Mouse (Mus musculus) embryonic fibroblast, embryonic 13.5 days (primary cell): ENCODE measurements around the gene Ttf2.

Experiments
- CTCF ChIP-seq: IDR thresholded peaks from 2 replicates; pipeline ENCODE4 v1.5.1; 2011; ENCODE audit warnings: mild to moderate bottlenecking, control low read depth, low read length, moderate library complexity, borderline replicate concordance; ENCODE audit not compliant: insufficient read depth
- POLR2A ChIP-seq: IDR thresholded peaks from 2 replicates; pipeline ENCODE4 v1.6.1; 2011; ENCODE audit warnings: low read depth, mild to moderate bottlenecking, control low read depth, low read length, moderate library complexity

DNA sequence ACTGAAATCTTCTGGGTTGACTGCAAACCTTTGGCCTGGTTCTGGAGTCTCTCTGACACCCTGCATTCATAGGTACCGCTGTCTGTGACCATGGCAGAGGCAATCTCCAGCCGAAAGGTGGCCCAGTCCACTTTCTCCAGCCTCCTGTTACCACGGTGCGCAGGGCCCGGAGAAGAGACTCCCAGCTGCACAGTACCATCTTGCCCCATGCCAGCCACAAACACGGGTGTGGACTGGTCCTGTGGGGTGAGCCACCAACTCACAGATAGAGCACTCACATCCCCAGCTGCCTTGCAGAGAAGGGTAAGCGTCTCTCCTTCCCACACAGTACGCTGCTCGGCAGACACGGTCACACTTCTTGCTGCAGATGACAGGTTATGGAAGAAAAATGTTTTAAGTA lies 43.5 kb upstream of the Ttf2 start:
- no peak for TF ChIP-seq POLR2A
- no peak for TF ChIP-seq CTCF
